Mouse (Mus musculus): ENCODE data around the gene Zfp667.

GRCm38 (mm10) chr7:6284442-6285012, 1.9 kb upstream of the Zfp667 start:
- TF ChIP-seq SMC3 (IDR thresholded peaks at IDR 0.05; ENCODE audit: low read depth, low read length) (no peak), NELFE (IDR thresholded peaks at IDR 0.05; ENCODE audit: low read depth, low read length) (no peak), POLR2AphosphoS2 (IDR thresholded peaks at IDR 0.05; ENCODE audit: low read depth, low read length) (no peak), CHD1 (IDR thresholded peaks at IDR 0.05; ENCODE audit: low read depth, low read length) (no peak), CTCF (conservative IDR thresholded peaks at IDR 0.05 in 1 of 2, IDR thresholded peaks at IDR 0.05 in 1 of 2; ENCODE audit: low read depth in 2 of 2, low read length in 2 of 2) (no peak), RAD21 (IDR thresholded peaks at IDR 0.05; ENCODE audit: low read depth, low read length) (no peak), JUND (conservative IDR thresholded peaks at IDR 0.05; ENCODE audit: low read depth, low read length) (no peak), POLR2A (IDR thresholded peaks at IDR 0.05; ENCODE audit: low read depth, low read length) (no peak), TBP (conservative IDR thresholded peaks at IDR 0.05; ENCODE audit: low read depth, low read length) (no peak)
